Mouse (Mus musculus) mouse embryonic stem cell (cell line): ENCODE measurements around the gene Mcam.

Experiments
- in situ Hi-C, 2 experiments: fragments of 300-500 bp; cut with MboI; formaldehyde crosslinking; loops; 1 replicate in 1 of 2; 3 replicates in 1 of 2; pipeline ENCODE4 v1.14.3; 2019 to 2020; ENCODE audit warnings: low sequenced_read_pairs in 2 of 2, low pct_unique_long_range_greater_than_20kb in 1 of 2, mixed read lengths in 1 of 2; ENCODE audit not compliant: unreplicated experiment in 1 of 2

Mcam gene

DNA sequence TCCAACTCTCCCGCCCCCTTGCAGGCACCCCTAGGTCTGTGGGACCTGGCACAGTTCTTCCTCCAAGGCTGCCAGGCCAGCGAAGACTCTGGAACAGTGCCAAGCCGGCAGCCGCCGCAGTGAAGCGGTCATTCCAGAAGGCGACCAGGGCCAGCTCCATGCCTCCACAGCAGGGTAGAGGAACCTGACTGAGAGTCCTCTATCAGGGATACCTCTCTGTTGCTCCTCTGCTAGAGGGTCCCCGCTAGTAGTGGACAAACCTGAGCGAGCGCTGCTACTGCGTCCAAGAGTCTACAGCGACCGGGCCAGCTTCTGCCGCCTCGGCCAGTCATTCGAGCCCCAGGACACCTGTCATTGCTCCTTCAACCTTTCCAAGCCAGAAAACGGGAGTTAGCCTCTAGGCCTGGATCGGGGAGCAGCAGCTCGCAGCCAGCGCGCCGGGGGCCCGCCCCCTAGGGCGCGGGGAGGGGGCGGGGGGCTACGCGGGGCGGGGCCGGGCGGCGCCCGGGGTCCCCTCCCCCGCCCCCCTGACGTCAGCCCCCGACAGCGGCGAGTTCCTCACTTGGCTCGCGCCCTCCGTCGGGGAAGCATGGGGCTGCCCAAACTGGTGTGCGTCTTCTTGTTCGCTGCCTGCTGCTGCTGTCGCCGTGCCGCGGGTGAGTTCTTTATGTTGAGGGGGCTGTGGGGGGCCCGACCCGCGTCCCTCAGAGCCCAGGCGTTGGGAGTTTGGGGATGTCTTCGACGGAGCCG lies at the start of gene Mcam:
Gene Mcam (plus strand): TSS at position 369 of the 750 bp plus-strand sequence.
- in situ Hi-C loops: no loop called here

- in situ Hi-C loops: no loop called here
Observed at GRCm38 (mm10) chr9:44084659-44085229, 49.5 kb upstream of the Mcam start.

DNA sequence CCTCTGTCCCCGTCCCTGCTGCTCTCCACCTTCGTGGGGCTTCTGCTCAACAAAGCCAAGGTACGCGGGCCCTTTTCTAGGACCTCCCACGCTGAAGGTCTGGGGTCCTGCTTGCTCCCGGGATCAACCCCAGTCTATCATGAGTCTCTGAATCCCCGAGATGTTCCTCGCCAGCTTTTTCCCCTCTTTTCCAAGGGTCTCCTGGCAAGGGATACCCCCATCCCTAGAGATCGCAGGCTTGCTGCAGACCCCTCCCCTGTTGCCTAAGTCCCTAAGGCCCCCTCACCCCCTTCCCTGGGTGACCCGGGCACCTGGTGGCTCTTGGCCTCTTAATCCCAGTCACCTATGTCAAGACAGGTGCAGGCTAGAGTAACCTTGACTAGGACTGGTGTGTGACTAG lies 49.0 kb upstream of the Mcam start:
- in situ Hi-C loops: no loop called here

GRCm38 (mm10) chr9:44085741-44086665 lies 48.3 kb upstream of the Mcam start:
- in situ Hi-C loops: no loop called here

- in situ Hi-C loops: no loop called here
Observed at GRCm38 (mm10) chr9:44086960-44087359, 47.3 kb upstream of the Mcam start.

GRCm38 (mm10) chr9:44087761-44088455 lies 46.4 kb upstream of the Mcam start:
- in situ Hi-C loops: no loop called here

DNA sequence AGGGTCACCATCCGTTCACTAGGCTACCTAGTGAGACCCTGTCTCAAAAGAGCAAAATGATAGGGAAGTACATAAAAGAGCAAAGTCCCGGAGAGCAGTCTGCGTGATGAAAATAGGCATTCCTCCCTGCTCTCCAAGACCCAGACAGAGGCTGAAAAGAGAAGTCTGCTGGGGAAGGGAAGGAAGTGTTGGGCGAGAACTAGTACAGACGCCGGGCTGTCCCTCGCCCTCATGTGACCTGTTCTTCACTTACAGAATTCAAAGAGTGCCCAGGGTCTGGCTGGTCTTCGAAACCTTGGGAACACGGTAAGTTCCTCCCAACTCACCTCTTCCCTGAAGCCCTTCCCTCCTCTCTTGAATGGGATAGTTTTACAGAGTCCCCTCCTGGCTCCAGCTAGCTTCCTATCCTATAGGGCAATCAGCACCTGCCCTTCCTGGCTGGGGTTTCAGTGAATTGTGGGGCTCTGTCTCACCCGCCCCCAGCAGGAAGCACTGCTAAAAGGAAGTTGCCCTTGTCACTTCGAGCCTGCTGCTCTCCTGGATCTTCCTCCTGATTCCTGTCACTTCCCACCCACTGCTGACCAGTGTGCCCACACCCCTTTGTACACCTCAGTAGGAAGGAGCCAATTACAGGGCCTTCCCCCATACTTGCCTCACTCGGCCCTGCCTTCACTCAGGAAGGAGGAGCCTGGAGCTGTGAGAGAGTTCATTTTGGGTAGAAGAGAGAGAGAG lies 45.2 kb upstream of the Mcam start:
- in situ Hi-C loops: no loop called here

DNA sequence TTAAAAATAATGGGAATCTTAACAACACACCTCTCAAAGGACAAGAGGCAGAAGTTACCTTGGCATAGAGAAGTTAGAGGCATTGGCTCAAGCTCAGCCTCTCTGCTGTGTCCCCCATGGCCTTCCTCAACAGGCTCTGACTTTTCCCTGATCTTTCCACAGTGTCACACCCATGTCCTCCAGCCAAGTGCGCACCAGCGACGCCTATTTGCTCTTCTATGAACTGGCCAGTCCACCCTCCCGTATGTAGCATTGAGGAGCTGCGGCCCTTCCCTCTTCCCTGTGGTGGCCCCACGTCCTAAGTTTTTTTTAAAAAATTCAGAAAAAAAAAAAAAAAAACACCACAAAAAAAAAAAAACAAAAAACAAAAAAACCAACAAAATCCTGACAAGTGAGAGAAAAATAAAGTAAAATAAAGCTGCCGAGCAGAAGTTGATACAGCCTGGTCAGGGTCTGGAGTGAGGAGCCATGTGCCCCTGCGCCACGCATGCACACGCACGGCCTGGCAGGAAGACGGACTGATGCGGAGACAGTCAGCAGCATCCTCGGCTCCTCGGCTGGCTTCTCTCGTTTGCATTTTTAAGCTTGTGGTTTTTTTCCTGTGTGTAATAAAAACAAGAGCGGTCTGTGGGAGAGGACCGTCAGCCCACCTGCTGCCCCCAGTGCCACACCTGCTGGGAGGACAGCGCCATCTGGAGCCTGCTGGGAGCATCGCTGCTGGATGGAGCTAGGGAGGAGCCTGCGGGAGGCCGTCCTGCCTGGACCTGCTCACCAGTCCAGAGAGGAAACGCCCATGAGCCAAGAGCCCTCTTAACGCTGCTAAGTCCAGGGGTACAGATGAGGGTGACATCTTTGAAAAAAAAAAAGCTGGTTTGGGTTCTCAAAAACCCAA lies 40.4 kb upstream of the Mcam start:
- in situ Hi-C loops: no loop called here

DNA sequence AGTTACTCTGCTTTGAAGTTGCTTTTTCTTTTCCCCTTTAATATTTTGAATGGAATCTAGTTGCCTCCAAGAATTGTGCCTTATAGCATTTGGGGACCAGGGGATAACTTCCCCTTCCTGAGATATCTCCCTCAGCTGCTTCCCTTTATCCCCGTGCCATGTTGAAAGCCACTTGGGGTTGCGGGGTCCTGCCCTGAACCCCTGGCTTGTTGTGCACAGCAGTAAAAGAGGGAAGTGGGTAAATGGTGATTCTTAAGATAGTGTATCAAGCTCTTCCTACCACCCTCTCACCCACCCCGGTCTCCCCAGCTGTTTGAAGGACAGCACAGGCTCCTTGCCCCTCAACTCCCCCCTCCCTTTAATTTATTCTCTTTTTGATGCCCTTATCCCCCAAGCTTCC lies 39.5 kb upstream of the Mcam start:
- in situ Hi-C loops: no loop called here

GRCm38 (mm10) chr9:44095781-44096180 lies 38.5 kb upstream of the Mcam start:
- in situ Hi-C loops: no loop called here

GRCm38 (mm10) chr9:44096536-44096935 lies 37.7 kb upstream of the Mcam start:
- in situ Hi-C loops: no loop called here

GRCm38 (mm10) chr9:44101490-44101889 lies 32.8 kb upstream of the Mcam start, which contains the start of gene Mfrp:
Gene Mfrp, plus strand, starts transcription at chr9:44101729.
- in situ Hi-C loops: no loop called here

GRCm38 (mm10) chr9:44104881-44105280 lies 29.4 kb upstream of the Mcam start:
- in situ Hi-C loops: no loop called here

DNA sequence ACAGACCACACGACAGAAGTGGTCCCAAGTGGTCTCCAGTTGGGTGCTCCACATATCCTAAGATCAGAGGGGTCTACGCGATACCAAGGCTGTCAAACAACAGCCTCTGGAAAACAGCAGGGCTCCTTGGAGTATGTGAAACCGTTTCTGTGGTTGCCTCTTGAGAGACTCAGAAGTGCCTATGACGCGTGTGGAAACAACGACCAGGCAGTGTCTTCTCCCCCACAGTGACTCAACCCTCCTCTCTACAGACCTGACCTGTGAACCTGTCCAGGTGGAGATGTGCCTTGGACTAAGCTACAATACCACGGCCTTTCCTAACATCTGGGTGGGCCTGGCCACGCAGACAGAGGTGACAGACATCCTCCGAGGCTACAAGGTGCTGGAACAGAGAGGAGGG lies 28.5 kb upstream of the Mcam start:
- in situ Hi-C loops: no loop called here

GRCm38 (mm10) chr9:44106182-44106581 lies 28.1 kb upstream of the Mcam start:
- in situ Hi-C loops: no loop called here

- in situ Hi-C loops: no loop called here
Observed at GRCm38 (mm10) chr9:44106596-44106995, 27.7 kb upstream of the Mcam start.

GRCm38 (mm10) chr9:44107110-44107509 lies 27.2 kb upstream of the Mcam start, which contains the start of gene C1qtnf5:
Gene C1qtnf5, plus strand, starts transcription at chr9:44107245.
- in situ Hi-C loops: no loop called here
